Mouse (Mus musculus): Measurements from ENCODE around the gene Rab42. TPM values are rescaled to one million over a fixed set of nuclear protein-coding genes. Genes with fewer than 3 reads are reported as not detected.
A peak's percentile ranks its signal among the peaks of the same experiment; 100 is the strongest.

The Rab42 gene
- total and polyA plus RNA-seq, 2 experiments: not detected

GRCm38 (mm10) chr4:132349495-132350122 lies 46.4 kb upstream of the Rab42 start:
- Histone ChIP-seq H3K9ac (ENCODE audit: low read depth, low read length) (no peak overlapping the region), H3K4me1 (ENCODE audit: control insufficient read depth, insufficient read depth, low read length) (peaks cover 4% of the 10 kb centered on the region; the same call in 1 of the 2 replicates), H3K27ac (replicated peaks; ENCODE audit: insufficient read depth, low read depth, low read length) (no peak overlapping the region), H3K27me3 (ENCODE audit: control insufficient read depth, insufficient read depth, low read length) (no peaks in the 10 kb centered on the region), H3K4me3 (ENCODE audit: insufficient read depth, low read depth, low read length) (no peak overlapping the region), H3K36me3 (ENCODE audit: control insufficient read depth, insufficient read depth, low read length) (peaks cover 16% of the 10 kb centered on the region), H3K79me2 (ENCODE audit: control insufficient read depth, insufficient read depth, low read length) (peaks cover 11% of the 10 kb centered on the region; the same call in 1 of the 2 replicates)
- DNase-seq (ENCODE audit: extremely low read depth, low read depth, low spot score): no peak
- TF ChIP-seq POLR2A (IDR thresholded peaks at IDR 0.05; ENCODE audit: extremely low read depth, insufficient read depth, low read length) (no peak), CTCF (IDR thresholded peaks at IDR 0.05; ENCODE audit: low read depth, low read length) (no peak)
- WGBS: 82% methylated on average over 3 of the region's 3 CpGs

GRCm38 (mm10) chr4:132346661-132347060 lies 43.5 kb upstream of the Rab42 start:
- DNase-seq (ENCODE audit: extremely low read depth, low read depth, low spot score): no peak
- Histone ChIP-seq H3K79me2 (ENCODE audit: control insufficient read depth, insufficient read depth, low read length) (peaks cover 19% of the 10 kb centered on the region), H3K27me3 (ENCODE audit: control insufficient read depth, insufficient read depth, low read length) (no peaks in the 10 kb centered on the region), H3K36me3 (ENCODE audit: control insufficient read depth, insufficient read depth, low read length) (peaks cover 12% of the 10 kb centered on the region), H3K4me3 (ENCODE audit: insufficient read depth, low read depth, low read length) (no peak overlapping the region), H3K4me1 (ENCODE audit: control insufficient read depth, insufficient read depth, low read length) (0 out of 2 replicates have a peak, but pooled peaks cover 1% of the 10 kb centered on the region), H3K27ac (replicated peaks; ENCODE audit: insufficient read depth, low read depth, low read length) (no peak overlapping the region), H3K9ac (ENCODE audit: low read depth, low read length) (no peak overlapping the region)
- WGBS: 76% methylated on average over 3 of the region's 3 CpGs
- no peak for TF ChIP-seq POLR2A (IDR thresholded peaks at IDR 0.05; ENCODE audit: extremely low read depth, insufficient read depth, low read length)
- TF ChIP-seq CTCF (IDR thresholded peaks at IDR 0.05; ENCODE audit: low read depth, low read length): no peak

- WGBS: 60% methylated on average over 4 of the region's 4 CpGs
- TF ChIP-seq CTCF (IDR thresholded peaks at IDR 0.05; ENCODE audit: low read depth, low read length) (no peak), POLR2A (IDR thresholded peaks at IDR 0.05; ENCODE audit: extremely low read depth, insufficient read depth, low read length) (no peak)
- H3K27ac ChIP-seq (replicated peaks; ENCODE audit: insufficient read depth, low read depth, low read length): no peak overlapping the region
- H3K36me3 ChIP-seq (ENCODE audit: control insufficient read depth, insufficient read depth, low read length): peaks cover 8% of the 10 kb centered on the region
- no peak overlapping the region for H3K4me3 ChIP-seq (ENCODE audit: insufficient read depth, low read depth, low read length)
- no peak for DNase-seq (ENCODE audit: extremely low read depth, low read depth, low spot score)
- H3K4me1 ChIP-seq (ENCODE audit: control insufficient read depth, insufficient read depth, low read length): 0 out of 2 replicates have a peak, but pooled peaks cover 1% of the 10 kb centered on the region
- H3K27me3 ChIP-seq (ENCODE audit: control insufficient read depth, insufficient read depth, low read length): no peaks in the 10 kb centered on the region
- H3K9ac ChIP-seq (ENCODE audit: low read depth, low read length): no peak overlapping the region
- H3K79me2 ChIP-seq (ENCODE audit: control insufficient read depth, insufficient read depth, low read length): peaks cover 21% of the 10 kb centered on the region
Measured at GRCm38 (mm10) chr4:132346261-132346660, 43.1 kb upstream of the Rab42 start.

- Histone ChIP-seq H3K9ac (ENCODE audit: low read depth, low read length) (no peak overlapping the region), H3K27ac (replicated peaks; ENCODE audit: insufficient read depth, low read depth, low read length) (no peak overlapping the region), H3K4me3 (ENCODE audit: insufficient read depth, low read depth, low read length) (no peak overlapping the region), H3K4me1 (ENCODE audit: control insufficient read depth, insufficient read depth, low read length) (0 out of 2 replicates have a peak, but pooled peaks cover 1% of the 10 kb centered on the region), H3K36me3 (ENCODE audit: control insufficient read depth, insufficient read depth, low read length) (peaks cover 4% of the 10 kb centered on the region), H3K79me2 (ENCODE audit: control insufficient read depth, insufficient read depth, low read length) (peaks cover 21% of the 10 kb centered on the region), H3K27me3 (ENCODE audit: control insufficient read depth, insufficient read depth, low read length) (no peaks in the 10 kb centered on the region)
- WGBS: 45% methylated on average over 5 of the region's 5 CpGs
- no peak for DNase-seq (ENCODE audit: extremely low read depth, low read depth, low spot score)
- TF ChIP-seq CTCF (IDR thresholded peaks at IDR 0.05; ENCODE audit: low read depth, low read length) (no peak), POLR2A (IDR thresholded peaks at IDR 0.05; ENCODE audit: extremely low read depth, insufficient read depth, low read length) (no peak)
Measured at GRCm38 (mm10) chr4:132345843-132346212, 42.6 kb upstream of the Rab42 start.

GRCm38 (mm10) chr4:132345135-132345842 lies 42.1 kb upstream of the Rab42 start:
- whole genome bisulfite sequencing: under 1% methylated on average over 83 of the region's 83 CpGs
- peak overlapping the region; percentile 95 for H3K9ac ChIP-seq (ENCODE audit: low read depth, low read length)
- peak overlapping the region; percentile 94 for H3K4me3 ChIP-seq (ENCODE audit: insufficient read depth, low read depth, low read length)
- no peaks in the 10 kb centered on the region for H3K27me3 ChIP-seq (ENCODE audit: control insufficient read depth, insufficient read depth, low read length)
- 0 out of 2 replicates have a peak, but pooled peaks cover 1% of the 10 kb centered on the region for H3K4me1 ChIP-seq (ENCODE audit: control insufficient read depth, insufficient read depth, low read length)
- H3K79me2 ChIP-seq (ENCODE audit: control insufficient read depth, insufficient read depth, low read length): peaks cover 21% of the 10 kb centered on the region
- H3K36me3 ChIP-seq (ENCODE audit: control insufficient read depth, insufficient read depth, low read length): peaks cover 1% of the 10 kb centered on the region; the same call in 1 of the 2 replicates
- H3K27ac ChIP-seq (replicated peaks; ENCODE audit: insufficient read depth, low read depth, low read length): peak overlapping the region; percentile 82
- DNase-seq (ENCODE audit: extremely low read depth, low read depth, low spot score): peak; percentile 61
- peak; percentile 88 for TF ChIP-seq CTCF (IDR thresholded peaks at IDR 0.05; ENCODE audit: low read depth, low read length)
- 0 out of 2 replicates have a peak, but pooled peaks have one; percentile 26 for TF ChIP-seq POLR2A (IDR thresholded peaks at IDR 0.05; ENCODE audit: extremely low read depth, insufficient read depth, low read length)
